Mouse (Mus musculus) embryonic facial prominence, embryonic 11.5 days (tissue): ENCODE measurements at regions not wholly inside any gene's neighbourhood (a gene's known extent, or its start where the extent isn't known, plus 50 kb on each side); places are given as distances from the start of the nearest gene placed in this dataset.

ENCODE experiments used
- ATAC-seq: fragments of 200-750 bp; cut with Nextera tagmentation; replicated peaks from 2 replicates; pipeline ENCODE4 v1.8.0; 2017; ENCODE audit warnings: low read depth; ENCODE audit not compliant: insufficient number of reproducible peaks, low FRiP score, low TSS enrichment
- DNase-seq: peaks from one replicate; pipeline ENCODE4 v3.0.0-alpha.2; 2015; ENCODE audit warnings: low spot score
- H3K27ac ChIP-seq: fragments of 300-500 bp; sonication (generic); replicated peaks from 2 replicates; pipeline ENCODE4 v1.5.1; 2014; ENCODE audit warnings: mild to moderate bottlenecking, low read depth, low read length, control low read depth
- H3K27me3 ChIP-seq: fragments of 300-500 bp; sonication (generic); 2 replicates; pipeline ENCODE4 v1.6.1; 2014; ENCODE audit warnings: mild to moderate bottlenecking, low read length, moderate library complexity, mixed read lengths; ENCODE audit not compliant: control insufficient read depth, insufficient read depth
- H3K36me3 ChIP-seq: fragments of 300-500 bp; sonication (generic); replicated peaks from 2 replicates; pipeline ENCODE4 v1.6.1; 2014; ENCODE audit warnings: low read depth, mild to moderate bottlenecking, low read length, moderate library complexity, mixed read lengths; ENCODE audit not compliant: control insufficient read depth, insufficient read depth
- H3K4me1 ChIP-seq: fragments of 300-500 bp; sonication (generic); 2 replicates; pipeline ENCODE4 v1.6.1; 2014; ENCODE audit warnings: low read length, mixed read lengths; ENCODE audit not compliant: control insufficient read depth, insufficient read depth
- H3K4me2 ChIP-seq: fragments of 300-500 bp; sonication (generic); 2 replicates; pipeline ENCODE4 v1.6.1; 2014; ENCODE audit warnings: low read depth, mild to moderate bottlenecking, control low read depth, low read length, moderate library complexity
- H3K4me3 ChIP-seq: fragments of 300-500 bp; sonication (generic); 2 replicates; pipeline ENCODE4 v1.5.1; 2014; ENCODE audit warnings: low read depth, low read length, control low read depth
- H3K9ac ChIP-seq: fragments of 300-500 bp; sonication (generic); replicated peaks from 2 replicates; pipeline ENCODE4 v1.6.1; 2014; ENCODE audit warnings: mild to moderate bottlenecking, control low read depth, low read length
- H3K9me3 ChIP-seq: fragments of 300-500 bp; sonication (generic); replicated peaks from 2 replicates; pipeline ENCODE4 v1.6.1; 2016; ENCODE audit warnings: mild to moderate bottlenecking, low read length, inconsistent platforms, mixed read lengths; ENCODE audit not compliant: control insufficient read depth
- WGBS: fragments of 180-500 bp; shearing (Covaris S2); extraction: QIAGEN DNeasy Blood & Tissue Kit; methylation state at CpG from one replicate; pipeline ENCODE4 v1.1.7; 2014; 5-methylcytosine and 5-hydroxymethylcytosine counted together

GRCm38 (mm10) chr15:97571885-97572284, 133.7 kb downstream of the Rpap3 start:
- ATAC-seq (no peak), DNase-seq (no peak)
- H3K4me2 ChIP-seq, result no peak overlapping the region
- H3K27me3 ChIP-seq, result no peaks in the 10 kb centered on the region
- H3K4me3 ChIP-seq, result no peak overlapping the region
- no peaks in the 10 kb centered on the region for H3K36me3 ChIP-seq
- H3K4me1 ChIP-seq, result no peaks in the 10 kb centered on the region
- H3K9me3 ChIP-seq, result no peaks in the 10 kb centered on the region
- no peak overlapping the region for H3K9ac ChIP-seq
- H3K27ac ChIP-seq, result no peak overlapping the region

GRCm38 (mm10) chr15:97560096-97560495, 145.5 kb downstream of the Rpap3 start:
- no peak overlapping the region for H3K27ac ChIP-seq
- no peaks in the 10 kb centered on the region for H3K27me3 ChIP-seq
- H3K9ac ChIP-seq, result no peak overlapping the region
- H3K4me1 ChIP-seq, result no peaks in the 10 kb centered on the region
- 96% methylated on average over 3 of the region's 3 CpGs for WGBS
- no peaks in the 10 kb centered on the region for H3K9me3 ChIP-seq
- no peak for DNase-seq
- no peak overlapping the region for H3K4me3 ChIP-seq
- ATAC-seq, result no peak
- H3K36me3 ChIP-seq, result no peaks in the 10 kb centered on the region
- no peak overlapping the region for H3K4me2 ChIP-seq

- Histone ChIP-seq H3K27me3 (no peaks in the 10 kb centered on the region), H3K4me1 (no peaks in the 10 kb centered on the region), H3K4me3 (no peak overlapping the region), H3K27ac (no peak overlapping the region), H3K4me2 (no peak overlapping the region), H3K9ac (no peak overlapping the region), H3K9me3 (no peaks in the 10 kb centered on the region), H3K36me3 (no peaks in the 10 kb centered on the region)
- WGBS, result 94% methylated on average over 7 of the region's 7 CpGs
- DNase-seq (no peak), ATAC-seq (no peak)
Measured at GRCm38 (mm10) chr15:97558725-97559124, 146.9 kb downstream of the Rpap3 start.

- Histone ChIP-seq H3K4me3 (no peak overlapping the region), H3K27ac (no peak overlapping the region), H3K4me2 (no peak overlapping the region), H3K9me3 (no peaks in the 10 kb centered on the region; the same call in 1 of the 2 replicates), H3K36me3 (no peaks in the 10 kb centered on the region), H3K27me3 (no peaks in the 10 kb centered on the region), H3K4me1 (no peaks in the 10 kb centered on the region), H3K9ac (no peak overlapping the region)
- DNase-seq (no peak), ATAC-seq (no peak)
- 87% methylated on average over 4 of the region's 4 CpGs for whole genome bisulfite sequencing
Measured at GRCm38 (mm10) chr15:97548354-97548753, 157.3 kb downstream of the Rpap3 start.

- Histone ChIP-seq H3K9me3 (no peaks in the 10 kb centered on the region; the same call in 1 of the 2 replicates), H3K27me3 (no peaks in the 10 kb centered on the region), H3K4me3 (no peak overlapping the region), H3K27ac (no peak overlapping the region), H3K9ac (no peak overlapping the region), H3K36me3 (no peaks in the 10 kb centered on the region), H3K4me1 (no peaks in the 10 kb centered on the region), H3K4me2 (no peak overlapping the region)
- DNase-seq, result no peak
- 84% methylated on average over 11 of the region's 11 CpGs for whole genome bisulfite sequencing
- ATAC-seq, result no peak
Measured at GRCm38 (mm10) chr15:97545034-97545433, 160.6 kb downstream of the Rpap3 start.

GRCm38 (mm10) chr15:97541646-97542045, 164.0 kb downstream of the Rpap3 start:
- Histone ChIP-seq H3K27me3 (no peaks in the 10 kb centered on the region), H3K36me3 (no peaks in the 10 kb centered on the region), H3K27ac (no peak overlapping the region), H3K9ac (no peak overlapping the region), H3K9me3 (no peaks in the 10 kb centered on the region), H3K4me3 (no peak overlapping the region), H3K4me2 (no peak overlapping the region), H3K4me1 (no peaks in the 10 kb centered on the region)
- 85% methylated on average over 9 of the region's 9 CpGs for WGBS
- no peak for DNase-seq
- ATAC-seq, result no peak

- H3K4me2 ChIP-seq, result no peak overlapping the region
- H3K4me1 ChIP-seq, result no peaks in the 10 kb centered on the region
- no peak overlapping the region for H3K4me3 ChIP-seq
- no peak overlapping the region for H3K27ac ChIP-seq
- WGBS, result 91% methylated on average over 12 of the region's 12 CpGs
- H3K36me3 ChIP-seq, result no peaks in the 10 kb centered on the region
- H3K27me3 ChIP-seq, result no peaks in the 10 kb centered on the region
- H3K9ac ChIP-seq, result no peak overlapping the region
- DNase-seq, result no peak
- H3K9me3 ChIP-seq, result no peaks in the 10 kb centered on the region
- no peak for ATAC-seq
Measured at GRCm38 (mm10) chr15:97536145-97536544, 169.5 kb downstream of the Rpap3 start.

- no peaks in the 10 kb centered on the region for H3K4me1 ChIP-seq
- H3K36me3 ChIP-seq, result no peaks in the 10 kb centered on the region
- H3K4me3 ChIP-seq, result no peak overlapping the region
- H3K4me2 ChIP-seq, result no peak overlapping the region
- no peak for ATAC-seq
- H3K27ac ChIP-seq, result no peak overlapping the region
- H3K9me3 ChIP-seq, result no peaks in the 10 kb centered on the region
- no peak overlapping the region for H3K9ac ChIP-seq
- no peak for DNase-seq
- H3K27me3 ChIP-seq, result no peaks in the 10 kb centered on the region
- WGBS, result 75% methylated on average over 5 of the region's 5 CpGs
Measured at GRCm38 (mm10) chr15:97534878-97535277, 170.7 kb downstream of the Rpap3 start.
